Mouse (Mus musculus) thymus, postnatal 14 days (tissue): ENCODE data around the gene Neurl1b.
A peak's percentile ranks its signal among the peaks of the same experiment; 100 is the strongest.

Experiments used
- DNase-seq: peaks from one replicate; pipeline ENCODE4 v3.0.0; 2021

Gene Neurl1b

DNA sequence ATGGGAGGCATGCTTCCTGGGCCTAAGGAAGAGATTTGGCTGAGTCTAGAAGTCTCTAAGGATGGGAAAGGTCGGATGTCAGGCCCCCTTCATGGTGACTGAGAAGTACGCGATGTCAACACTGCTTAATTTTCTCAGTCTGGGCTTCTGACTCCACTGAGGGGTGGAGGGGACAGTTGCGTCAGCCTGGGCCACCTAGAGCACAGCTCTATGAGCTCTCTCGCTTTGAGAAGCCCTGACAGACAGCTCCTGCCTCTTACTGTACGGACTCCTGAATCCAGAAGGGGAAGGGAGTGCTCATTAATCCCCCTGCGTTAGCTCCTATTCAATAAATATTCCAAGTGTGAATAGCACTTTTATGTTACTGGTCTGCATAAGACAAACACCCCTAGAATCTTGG lies 43.4 kb downstream of the Neurl1b start:
- DNase-seq, result no peak

DNA sequence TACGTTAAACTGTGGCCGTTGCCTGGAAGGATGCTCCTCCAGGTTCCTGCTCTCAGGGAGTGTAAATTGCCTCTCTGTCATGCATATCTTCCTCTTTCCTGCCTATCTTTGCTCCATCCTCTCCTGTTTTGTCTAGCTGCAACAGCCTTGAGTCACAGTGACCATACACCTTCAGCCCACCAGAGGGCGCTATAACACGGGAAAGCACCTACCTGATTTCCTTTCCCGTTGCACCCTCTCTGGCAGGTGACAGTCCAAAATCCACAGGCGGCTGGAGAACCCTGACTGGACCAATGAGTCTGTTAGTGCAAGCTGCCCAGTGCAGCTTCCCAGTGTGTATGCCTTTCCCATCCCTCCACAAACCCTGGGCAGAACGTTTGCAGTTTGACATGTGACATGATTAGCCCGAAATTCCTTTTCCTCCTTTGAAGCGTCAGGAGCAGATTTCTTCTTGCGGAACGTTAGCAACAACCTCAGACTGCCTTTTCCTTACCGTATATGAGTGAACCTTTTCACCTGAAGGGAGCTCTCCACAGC lies 48.1 kb downstream of the Neurl1b start:
- peak; percentile 79 for DNase-seq

DNA sequence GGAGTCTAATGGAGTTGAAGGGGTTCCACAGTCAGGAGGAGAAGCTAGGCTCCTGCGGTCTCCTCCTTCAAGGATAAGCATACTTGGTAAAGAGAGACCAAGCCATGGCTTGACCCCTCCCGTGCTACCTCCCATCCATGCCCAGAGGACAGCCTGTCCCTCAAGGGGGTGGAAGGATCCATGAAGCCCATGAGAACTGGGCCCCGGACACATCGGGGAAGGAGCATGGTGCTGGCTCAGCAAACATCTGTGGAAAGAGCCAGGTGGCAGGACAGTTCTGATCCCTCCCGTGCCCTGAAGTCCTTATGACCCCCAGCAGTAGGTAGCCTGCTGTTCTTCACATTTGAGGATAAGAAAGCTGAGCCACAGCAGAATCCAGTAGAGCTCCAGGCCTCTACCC lies 48.8 kb downstream of the Neurl1b start:
- DNase-seq, result no peak

DNA sequence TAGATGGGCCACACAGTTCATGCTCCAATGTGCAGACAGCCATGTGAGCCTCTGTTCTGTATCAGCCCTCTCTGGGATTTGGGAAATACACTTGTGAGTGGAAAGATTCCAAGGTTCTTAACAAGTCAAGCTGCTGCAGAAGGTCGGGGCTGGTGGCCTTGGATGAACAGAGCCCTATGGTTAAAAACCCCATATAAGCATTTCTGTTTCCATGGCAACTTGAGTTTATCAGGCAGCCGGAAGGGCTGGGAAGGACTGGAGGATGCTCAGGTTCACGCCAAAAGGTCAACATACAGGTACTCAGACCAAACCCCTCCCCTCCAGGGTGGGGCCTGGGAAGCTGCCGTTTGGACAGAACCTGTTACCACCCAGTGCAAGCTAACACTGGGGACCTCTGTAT lies 49.4 kb downstream of the Neurl1b start:
- DNase-seq, result no peak

DNA sequence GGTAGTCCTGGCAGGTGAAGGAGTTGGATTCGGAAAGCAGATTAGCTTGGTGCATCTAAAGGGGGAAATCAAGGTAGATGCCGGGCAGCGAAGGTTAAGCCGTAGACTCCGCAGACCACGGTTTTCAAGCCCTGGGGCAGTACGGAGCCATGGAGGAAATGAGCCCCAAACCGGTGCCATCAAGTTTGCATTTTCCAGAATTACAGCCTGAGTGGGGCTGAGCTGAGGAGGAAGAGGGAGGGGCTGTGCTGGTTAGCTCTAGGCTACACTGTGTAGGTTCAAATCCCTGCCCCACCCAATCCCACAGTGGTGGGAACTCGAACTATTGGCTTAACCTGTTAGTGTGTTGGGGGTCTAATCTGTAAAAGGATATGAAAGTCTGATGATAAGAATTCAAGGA lies 49.9 kb downstream of the Neurl1b start:
- DNase-seq, result no peak

DNA sequence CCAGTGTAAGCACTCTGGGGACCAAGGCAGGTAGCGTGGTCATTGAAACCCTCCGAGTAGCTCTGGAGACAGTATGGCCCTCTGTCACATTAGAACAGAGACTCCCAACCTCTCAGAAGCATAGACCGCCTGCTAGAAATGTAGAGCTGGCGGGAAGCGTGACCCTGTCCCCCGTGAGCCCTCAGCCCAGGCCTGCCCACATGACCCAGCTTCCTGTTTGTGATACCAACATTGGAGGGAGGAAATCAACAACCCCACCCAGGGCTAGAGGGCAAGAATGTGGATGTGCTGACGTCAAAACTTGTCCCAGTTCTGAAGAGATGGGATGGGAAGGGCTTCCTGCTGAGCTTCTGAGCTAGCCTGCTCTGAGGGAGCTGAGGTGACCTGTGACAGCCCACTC lies 50.3 kb downstream of the Neurl1b start:
- no peak for DNase-seq

DNA sequence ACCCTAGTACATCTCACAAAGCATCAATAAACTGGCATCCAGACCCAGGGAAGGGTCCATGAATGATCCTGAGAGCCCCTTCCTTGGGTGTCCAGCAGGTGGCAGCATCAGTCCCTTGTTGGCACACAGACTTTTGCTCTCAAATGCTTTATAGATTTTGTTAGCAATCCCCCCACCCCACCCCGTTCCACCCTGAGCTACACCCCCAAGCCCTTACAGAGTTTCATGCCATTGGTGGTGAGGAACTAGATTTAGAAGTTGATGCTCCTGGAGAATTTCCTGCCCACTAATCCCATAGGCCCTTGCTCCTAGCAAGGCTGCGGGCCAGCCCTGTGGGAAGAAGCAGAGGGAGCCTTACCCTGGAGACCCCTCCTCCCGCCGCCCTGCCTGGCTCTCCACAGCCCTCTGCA lies 52.1 kb downstream of the Neurl1b start:
- DNase-seq, result peak; percentile 83

DNA sequence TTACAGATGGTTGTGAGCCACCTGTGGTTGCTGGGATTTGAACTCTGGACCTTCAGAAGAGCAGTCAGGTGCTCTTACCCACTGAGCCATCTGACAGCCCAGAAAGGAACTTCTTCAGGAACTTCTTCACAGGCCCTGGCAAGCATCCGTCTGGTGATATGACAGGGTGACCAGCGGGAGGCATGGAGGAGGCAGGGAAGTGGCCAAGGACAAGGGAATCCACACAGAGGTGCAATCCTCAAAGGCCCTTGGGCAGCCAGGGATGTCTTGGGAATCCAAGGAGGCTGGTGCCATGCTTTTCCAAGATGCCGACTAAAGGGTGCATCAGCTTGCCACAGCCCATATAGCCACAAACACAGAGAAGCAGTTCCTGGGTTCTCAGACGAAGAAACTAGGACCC lies 53.0 kb downstream of the Neurl1b start:
- no peak for DNase-seq

DNA sequence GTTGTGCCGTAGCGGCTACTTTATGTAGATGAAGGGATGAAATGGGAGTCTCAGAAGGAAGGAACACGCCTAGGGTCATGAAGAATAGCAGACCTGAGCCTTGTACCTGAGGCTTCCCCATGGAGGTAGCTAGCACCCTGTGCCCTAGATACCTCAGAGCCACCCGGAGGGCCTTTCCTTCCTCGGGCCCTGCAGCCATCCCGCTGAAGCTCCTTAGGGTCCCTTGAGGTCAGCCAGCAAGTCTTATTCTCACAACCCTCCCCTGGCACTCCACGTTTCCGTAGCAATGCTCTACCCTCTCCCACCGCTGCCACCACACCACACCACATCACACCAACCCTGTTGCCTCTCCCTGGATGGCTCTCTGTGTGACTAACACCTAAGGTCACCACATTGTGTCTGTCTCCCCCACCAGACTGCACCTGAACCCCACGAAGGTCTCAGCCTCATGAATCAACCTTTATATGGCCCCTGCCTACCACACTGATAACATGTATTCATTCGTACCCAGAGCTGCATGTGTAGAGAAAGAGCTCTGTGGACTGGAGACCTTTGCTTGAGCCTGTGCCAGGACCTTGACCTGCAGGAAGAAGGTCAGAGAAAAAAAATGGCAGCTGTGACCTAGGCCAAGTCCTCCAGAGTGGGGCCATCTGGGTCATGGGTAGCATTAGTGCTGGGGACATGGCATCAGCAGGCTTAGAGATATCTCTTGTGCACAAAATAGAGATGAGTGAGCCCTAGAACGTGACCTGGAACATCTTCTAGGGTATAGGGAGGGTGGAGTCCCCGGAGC lies 53.7 kb downstream of the Neurl1b start:
- no peak for DNase-seq

DNA sequence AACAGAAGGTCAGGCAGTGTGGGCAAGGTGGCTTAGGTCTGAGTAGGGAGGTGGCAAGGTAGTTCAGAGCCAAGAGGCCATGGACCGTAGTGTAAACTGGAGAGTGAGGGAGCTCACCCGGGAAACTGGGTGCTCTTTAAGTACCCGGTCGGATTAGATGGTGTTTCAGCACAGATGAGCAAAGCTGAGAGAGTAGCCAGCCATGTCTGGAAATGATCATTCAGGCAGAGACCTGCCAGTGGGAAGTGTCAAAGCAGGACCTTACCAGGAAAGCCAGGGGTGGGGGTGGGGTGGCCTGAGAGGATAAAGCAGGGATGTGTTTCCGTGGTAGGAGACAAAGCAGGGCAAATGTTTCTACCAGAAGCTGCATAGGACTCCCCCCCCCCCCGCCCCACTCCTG lies 62.2 kb downstream of the Neurl1b start:
- no peak for DNase-seq

DNA sequence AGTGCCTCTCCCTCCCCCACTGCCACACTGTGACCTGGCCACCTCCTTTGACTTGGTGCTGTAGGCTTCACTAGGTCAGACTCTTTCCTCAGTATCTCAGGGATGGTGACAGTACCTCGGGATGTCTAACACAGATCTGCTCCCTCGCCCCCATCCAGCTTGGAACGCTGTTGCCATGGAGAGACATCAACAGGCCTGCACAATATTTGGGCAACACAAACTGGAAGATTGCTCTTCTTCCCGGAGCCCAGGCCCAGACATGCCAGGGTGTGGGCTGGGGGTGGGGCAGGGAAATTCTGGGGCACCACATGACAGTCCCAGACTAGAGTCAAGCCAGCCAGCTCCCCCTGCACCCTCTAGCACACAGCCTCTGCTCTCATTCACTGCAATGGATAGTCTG lies 64.0 kb downstream of the Neurl1b start:
- no peak for DNase-seq

DNA sequence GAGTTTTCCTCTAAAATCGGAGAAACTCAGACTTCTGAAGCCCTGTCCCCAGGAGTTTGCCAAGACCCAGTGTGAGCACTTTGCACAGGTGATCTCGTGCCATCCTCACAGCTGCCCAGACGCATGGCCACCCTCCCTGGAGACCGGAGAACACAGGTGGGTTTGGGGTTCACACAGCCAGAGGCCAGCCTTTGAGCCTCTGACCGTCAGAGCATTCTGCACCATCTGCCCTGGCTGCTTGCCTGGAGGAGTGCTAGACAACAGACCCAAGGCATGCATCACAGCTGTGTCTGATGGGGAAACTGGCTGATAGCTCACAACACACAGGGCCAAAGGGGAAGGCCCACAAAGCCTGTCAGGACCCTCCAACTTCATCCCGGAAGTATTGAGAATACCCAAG lies 65.0 kb downstream of the Neurl1b start:
- DNase-seq, result no peak

DNA sequence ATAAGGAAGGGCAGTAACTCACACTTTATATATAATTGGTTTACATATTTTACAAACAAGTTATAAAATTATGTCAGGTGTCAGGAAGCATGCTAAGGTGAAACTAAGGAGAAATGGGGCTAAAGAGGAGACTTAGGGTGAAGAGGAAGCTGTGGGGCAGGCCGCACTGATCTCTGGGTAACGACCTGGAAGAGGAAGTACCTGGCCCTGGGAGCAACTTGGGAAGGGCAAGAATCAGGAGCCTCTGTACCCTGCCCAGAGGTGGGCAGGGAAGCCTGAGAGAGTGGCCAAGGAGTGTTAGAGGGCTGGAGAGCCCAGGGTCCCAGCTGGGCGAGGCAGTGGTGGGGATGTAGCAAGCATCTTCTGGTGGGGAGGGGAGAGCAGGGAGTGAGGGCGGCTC lies 66.3 kb downstream of the Neurl1b start:
- DNase-seq, result no peak

DNA sequence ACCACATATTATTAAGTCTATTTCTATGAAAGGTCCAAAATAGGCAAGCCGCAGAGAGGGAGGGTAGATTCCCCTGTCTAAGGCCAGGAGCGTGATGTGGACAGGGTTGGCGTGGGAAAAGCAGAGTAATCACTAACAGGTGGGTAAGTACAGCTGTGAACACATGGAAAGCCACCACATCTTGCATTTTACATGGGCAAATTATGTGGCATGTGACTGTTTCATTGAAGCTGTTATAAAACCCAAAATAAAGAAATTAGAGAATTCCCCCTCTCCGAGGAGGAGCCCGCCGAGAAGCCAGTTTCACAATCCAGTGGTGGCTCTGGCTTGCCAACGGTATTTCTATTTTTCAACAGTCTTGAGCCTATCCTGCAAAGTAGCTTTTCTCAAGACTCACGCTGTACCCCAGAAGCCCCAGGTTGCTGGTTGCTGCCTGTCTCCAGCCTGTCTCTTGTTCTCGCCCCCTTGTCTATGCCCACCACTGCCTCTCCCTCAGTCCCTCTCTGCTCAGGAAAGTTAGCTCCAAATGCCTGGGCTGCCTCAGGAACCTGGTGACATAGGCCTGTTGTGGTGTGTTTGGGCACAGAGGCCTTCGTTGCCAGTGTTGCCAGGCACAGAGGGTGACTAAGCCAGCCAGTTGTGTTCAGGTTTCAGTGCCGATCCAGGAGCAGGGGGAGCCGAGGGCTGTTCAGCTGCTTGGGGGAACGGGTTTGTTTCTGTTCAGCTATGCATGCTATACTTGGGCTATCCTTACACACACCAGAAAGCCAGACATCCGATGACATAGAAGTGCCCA lies 70.2 kb downstream of the Neurl1b start:
- no peak for DNase-seq

DNA sequence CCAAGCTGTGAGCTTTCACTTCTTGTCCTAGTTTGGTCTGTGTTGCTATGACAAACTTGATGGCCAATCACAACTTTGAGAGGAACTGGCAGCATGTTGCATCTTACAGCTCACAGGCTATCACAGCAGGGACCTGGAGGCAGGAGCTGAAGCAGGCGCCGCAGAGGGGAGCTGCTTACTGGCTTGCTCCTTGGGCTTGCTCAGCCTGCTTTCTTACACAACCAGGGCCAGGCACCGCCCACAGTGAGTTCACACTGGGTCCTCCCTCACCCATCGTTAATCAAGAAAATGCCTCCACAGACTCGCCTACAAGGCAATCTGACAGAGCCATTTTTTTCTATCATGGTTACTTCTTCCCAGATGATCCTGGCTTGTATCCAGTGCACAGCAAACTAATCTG lies 72.6 kb downstream of the Neurl1b start:
- no peak for DNase-seq

DNA sequence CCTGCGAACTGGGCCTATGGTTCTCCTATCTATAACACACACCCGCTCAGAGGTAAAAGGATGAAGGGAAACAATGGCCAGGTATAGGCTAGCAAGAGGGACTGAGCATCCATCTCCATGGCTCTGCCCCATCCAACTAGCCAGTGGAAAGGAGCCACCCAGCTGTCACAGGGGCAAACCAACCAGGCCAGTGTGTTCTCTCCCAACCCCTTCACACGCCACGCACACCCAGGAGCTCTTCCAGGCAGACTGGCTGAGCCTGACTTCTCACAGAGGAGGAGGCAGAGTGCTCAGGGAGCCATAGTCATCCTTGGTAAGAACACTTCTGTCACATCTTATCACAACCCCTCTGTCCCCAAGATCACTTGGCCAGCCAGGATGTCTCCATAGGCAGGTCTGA lies 73.3 kb downstream of the Neurl1b start:
- no peak for DNase-seq

DNA sequence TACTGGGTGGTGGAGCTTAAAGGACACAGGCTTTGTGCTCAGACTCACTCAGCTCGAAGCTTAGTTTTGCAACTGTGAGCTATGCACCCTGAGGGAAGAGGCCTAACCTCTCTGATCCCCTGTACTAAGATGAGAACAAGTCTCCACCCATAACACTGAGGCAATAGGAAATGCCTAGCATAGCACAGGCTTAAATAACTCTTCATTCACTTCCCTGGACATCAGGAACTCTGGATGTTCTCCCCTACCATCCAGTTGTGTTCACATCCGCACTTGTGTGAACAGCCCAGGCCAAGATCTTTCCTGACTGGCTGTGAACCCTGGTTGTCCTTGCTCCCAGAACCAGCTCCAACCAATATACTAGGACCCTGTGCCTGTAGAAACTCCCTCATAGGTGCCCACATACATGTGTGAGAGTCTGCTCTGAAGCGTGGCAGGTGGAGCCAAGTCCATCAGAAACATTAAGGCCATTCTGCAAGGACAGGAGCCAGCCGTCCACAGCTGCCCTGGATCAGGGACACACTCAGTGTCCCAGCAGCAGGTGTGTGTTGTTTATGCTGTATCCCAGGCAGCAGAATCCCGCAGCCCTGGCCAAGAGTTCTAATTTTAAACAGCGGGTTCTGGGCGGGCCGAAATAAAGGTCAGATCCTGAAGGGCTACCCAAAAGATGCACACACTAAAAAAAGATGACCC lies 74.2 kb downstream of the Neurl1b start:
- DNase-seq, result no peak

DNA sequence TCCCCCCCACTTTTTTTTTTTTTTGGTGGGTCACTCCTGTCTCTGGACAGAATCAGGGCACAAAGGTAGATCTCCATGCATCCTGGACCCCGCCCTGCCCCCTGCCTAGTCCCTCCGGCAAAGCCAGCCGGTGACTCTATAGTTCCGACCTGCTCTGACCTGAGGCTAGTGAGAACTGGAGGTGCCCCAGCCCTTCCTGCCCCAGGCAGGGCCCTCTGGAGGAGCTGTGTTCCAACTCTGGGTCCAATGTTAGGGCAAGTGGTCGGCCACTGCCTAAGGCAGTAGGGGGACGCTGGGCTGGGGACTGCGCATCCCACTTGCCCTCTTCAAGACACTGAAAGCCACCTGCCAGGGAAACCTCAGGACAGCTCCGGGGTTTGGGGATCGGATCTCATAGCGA lies 75.4 kb downstream of the Neurl1b start:
- DNase-seq, result no peak

DNA sequence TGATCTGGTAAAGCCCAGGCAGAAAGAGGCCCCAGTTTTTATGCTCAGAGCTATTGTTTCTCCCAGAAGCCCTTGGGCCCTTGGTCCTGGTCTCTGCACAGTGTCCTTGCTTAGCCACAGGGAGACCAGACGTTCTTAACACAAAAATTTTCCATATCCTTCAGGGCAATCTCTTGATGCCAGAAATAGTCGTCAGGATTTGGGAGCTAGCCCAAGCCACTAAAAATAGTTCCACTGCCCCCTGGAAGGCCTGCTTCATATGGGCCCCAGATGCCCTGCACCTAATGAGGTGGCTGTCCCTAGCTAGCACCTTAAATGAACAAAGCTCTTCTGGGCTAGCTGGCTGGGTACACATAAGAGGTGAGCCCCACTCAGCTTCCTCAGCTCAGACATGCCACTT lies 76.3 kb downstream of the Neurl1b start:
- no peak for DNase-seq

DNA sequence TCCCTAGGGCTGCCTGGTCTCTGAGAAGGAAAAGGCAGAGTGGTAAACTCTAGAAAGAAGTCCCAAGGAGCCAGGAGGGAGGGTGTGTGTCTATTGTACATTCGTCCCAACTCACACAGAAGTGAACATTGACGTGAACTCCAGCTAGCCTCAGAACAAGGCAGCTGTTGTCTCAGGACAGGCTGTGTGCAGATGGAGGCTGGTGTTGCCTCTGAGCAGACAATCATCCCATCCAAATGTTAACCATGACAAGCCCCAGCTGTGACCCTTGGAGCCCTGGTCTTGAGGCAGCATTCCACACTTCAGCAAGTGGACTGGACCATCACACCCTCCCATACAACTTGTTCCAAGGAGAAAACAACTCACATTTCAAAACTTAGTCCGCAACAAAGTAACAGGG lies 77.6 kb downstream of the Neurl1b start:
- no peak for DNase-seq

DNA sequence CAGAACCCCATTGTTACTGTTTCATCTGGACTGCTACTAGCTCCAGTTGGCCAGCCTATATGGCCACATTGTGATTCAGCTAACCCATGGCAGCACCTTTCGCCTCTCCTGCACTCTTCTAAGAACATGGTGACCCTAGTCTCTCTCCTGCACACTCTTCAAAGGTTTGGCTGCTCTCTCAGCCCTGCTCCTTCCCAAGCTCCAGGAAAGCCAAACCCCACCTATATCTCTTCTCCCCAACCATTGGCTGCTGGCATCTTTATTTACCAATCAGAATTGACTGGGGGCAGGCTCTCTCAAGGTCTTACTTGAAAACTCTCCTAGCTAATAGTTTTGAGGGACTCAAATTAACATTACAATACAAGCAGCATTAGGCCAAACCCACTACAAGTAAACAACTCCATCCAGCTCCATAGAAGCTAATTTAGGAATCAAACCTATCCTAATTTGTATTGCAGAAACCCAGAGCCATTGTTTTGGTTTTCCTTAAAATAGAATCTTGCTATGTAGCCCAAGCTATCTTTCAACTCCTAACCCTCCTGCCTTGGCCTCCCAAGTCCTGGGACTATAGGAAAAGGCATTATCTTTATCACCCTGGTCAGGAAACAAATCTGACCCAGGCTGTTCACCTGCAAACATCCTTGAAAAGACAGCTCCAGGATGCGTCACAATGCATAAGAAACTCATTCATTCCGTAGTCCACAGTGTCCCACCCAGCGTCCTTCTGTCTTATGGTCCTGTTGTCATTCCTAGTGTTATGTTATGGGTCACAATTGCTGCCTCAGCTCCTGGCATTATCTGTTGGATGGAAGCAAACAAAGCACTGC lies 80.2 kb downstream of the Neurl1b start:
- no peak for DNase-seq
